Mouse (Mus musculus) bone marrow, adult 2 months (tissue): ENCODE measurements around the gene Suds3.

Source experiments
- CTCF ChIP-seq: fragments of 200-500 bp; IDR thresholded peaks from 2 replicates; pipeline ENCODE4 v1.5.1; 2011; ENCODE audit warnings: low read length, control low read depth; ENCODE audit not compliant: control insufficient read depth, insufficient read depth
- POLR2A ChIP-seq: fragments of 200-500 bp; IDR thresholded peaks from 2 replicates; pipeline ENCODE4 v1.6.1; 2011; ENCODE audit warnings: low read depth, mild to moderate bottlenecking, control low read depth, low read length, borderline replicate concordance; ENCODE audit not compliant: control insufficient read depth

DNA sequence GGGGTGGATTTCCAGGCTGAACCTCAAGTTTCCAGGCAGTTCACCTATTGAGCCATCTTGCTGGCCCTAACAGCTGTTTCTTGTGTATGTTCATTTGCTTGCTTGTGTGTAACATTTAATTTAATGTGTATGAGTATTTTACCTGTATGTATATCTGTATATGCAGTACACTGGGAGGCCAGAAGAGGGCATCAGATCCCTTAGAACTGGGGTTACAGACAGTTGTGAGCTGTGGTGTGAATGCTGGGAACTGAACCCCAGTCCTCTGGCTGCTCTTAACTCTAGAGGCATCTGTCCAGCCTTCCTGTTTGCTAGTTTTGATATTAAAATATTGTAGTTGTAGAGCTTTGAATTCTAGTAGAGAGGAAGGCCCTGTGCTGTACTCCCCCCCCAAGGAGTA is 37.0 kb upstream of the Suds3 start:
- TF ChIP-seq CTCF (no peak), POLR2A (no peak)
